Mouse (Mus musculus) T-helper 17 cell (primary cell): Measurements from ENCODE around the gene Acap3.

Experiments used
- in situ Hi-C, 2 experiments: fragments of 300-600 bp; cut with MboI, MseI; formaldehyde crosslinking; loops; 1 replicate in 1 of 2; 2 replicates in 1 of 2; pipeline ENCODE4 v1.15.1; 2025; ENCODE audit warnings: high pct_unique_total_duplicates in 2 of 2

Gene Acap3

GRCm38 (mm10) chr4:155908751-155909150, 17.1 kb downstream of the Acap3 start:
- in situ Hi-C loops, result loop anchor here in 1 of 2 experiments (5.0 kb wide), 1 partner anchor 64 kb away; no protein-coding TSS in a partner anchor

GRCm38 (mm10) chr4:155932031-155932430, 40.4 kb downstream of the Acap3 start:
- in situ Hi-C loops, result no loop called here

- in situ Hi-C loops, result loop anchor here in 1 of 2 experiments (5.0 kb wide), 1 partner anchor 51 kb away; the partner anchor contains the start of genes Acap3 and Pusl1
These were observed 51.4 kb downstream of the Acap3 start for GRCm38 (mm10) chr4:155943049-155943452.

GRCm38 (mm10) chr4:155943534-155944249, 52.1 kb downstream of the Acap3 start, which contains the start of gene Ube2j2:
Gene Ube2j2, plus strand, starts transcription at chr4:155943831.
- in situ Hi-C loops, result loop anchor here in 1 of 2 experiments (5.0 kb wide), 1 partner anchor 51 kb away; the partner anchor contains the start of genes Acap3 and Pusl1

- in situ Hi-C loops, result loop anchor here in 1 of 2 experiments (5.0 kb wide), 1 partner anchor 52 kb away; the partner anchor contains the start of genes Acap3 and Pusl1
These were observed 52.6 kb downstream of the Acap3 start for GRCm38 (mm10) chr4:155944271-155944670.

- in situ Hi-C loops, result no loop called here
These were observed 55.5 kb downstream of the Acap3 start for GRCm38 (mm10) chr4:155947094-155947493.

- in situ Hi-C loops, result no loop called here
These were observed 63.9 kb downstream of the Acap3 start for GRCm38 (mm10) chr4:155955491-155955890.
